Mouse (Mus musculus): ENCODE results near the gene Dmd.

Dmd gene

DNA sequence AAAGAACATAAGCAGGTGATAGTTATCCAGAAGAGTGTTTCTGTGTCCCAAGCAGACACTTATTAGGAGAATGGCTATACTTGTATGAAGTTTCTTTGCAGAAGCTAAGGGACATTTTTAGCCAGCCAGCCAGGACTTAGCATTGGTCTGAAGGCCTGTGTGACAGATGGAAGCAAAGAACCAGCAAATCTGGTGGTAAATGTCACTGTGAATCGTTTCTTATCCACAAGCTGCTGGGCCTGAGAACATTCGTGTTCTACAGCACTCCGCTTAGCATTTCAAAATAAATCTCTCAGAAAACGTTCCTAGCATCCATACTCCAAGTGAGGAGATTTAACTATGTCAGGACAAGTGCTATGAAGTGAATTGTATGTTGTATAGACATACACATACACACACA lies 1486.9 kb downstream of the Dmd start:
- DNase-seq: no peak

DNA sequence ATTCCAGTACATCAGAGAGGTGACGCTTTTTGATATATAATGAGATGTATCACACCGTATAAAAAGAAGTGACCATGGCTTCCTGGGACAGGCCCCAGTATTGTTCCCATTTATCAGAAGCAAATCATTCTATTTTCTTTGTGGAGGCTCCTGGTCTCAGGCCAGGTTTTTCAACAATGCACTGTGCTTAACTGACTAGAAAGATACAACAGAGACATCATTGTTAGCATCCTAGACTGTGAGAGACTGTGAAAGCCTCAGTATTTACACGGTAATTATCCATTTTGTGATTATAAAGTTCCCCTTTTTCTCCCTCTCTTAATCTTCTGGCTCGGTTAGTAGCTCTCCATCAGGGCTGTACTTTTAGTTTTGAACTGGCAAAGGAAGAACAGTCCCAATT lies 1487.9 kb downstream of the Dmd start:
- DNase-seq: no peak

DNA sequence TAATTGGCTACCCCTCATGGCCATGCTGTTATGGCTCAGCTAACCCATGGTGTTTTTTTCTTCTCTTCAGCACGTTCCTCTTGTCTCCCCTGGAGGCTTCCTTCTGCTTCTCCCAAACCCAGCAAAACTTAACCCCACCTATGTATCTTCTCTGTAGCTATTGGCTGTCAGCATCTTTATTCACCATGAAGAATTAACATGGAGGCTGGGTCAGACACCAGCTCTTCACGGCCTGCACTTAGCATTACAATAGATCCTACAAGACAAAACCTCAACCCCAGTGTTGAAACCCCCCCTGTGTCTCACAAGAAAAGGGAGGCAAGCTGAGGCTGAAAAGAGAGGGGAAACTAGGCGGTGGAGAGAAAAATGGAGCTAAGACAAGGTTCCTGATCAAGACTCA lies 1494.3 kb downstream of the Dmd start:
- no peak for DNase-seq

DNA sequence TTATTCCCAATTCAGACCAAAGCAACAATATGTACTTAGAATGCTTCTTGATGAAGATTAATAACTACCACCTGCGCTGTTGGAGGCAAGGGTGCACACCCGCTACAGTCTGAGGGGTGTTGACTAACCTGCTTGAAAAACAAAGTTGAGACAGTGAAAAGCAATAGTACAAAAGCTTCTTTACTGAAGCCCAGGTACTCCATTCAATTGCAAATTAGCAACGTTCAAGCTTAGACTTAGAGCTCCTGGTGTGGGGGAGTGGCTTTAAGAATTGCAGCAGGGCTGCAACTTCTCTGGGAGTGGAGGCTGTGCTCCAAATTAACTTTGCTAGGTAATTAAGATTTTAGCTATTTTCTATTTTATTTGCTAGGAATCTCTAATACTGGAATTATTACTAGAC lies 1495.3 kb downstream of the Dmd start:
- no peak for DNase-seq

DNA sequence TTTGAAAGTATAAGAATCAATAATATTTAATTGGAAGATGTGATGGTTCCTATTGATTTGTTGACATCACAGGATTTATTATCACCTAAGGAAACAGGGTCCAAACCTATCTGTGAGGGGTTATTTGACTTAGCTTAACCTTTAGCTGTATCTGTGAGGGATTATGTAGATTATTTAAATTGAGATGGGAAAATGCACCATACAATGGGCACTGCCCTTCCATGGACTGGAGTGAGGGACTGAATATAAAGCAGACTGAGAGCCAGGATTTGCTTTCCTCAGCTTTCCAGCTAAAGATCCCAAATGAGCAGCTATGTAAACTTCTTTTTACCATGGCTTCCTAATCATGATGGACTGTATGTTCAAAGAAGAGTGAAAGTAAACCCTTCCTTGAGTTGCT lies 1496.0 kb downstream of the Dmd start:
- DNase-seq: no peak

DNA sequence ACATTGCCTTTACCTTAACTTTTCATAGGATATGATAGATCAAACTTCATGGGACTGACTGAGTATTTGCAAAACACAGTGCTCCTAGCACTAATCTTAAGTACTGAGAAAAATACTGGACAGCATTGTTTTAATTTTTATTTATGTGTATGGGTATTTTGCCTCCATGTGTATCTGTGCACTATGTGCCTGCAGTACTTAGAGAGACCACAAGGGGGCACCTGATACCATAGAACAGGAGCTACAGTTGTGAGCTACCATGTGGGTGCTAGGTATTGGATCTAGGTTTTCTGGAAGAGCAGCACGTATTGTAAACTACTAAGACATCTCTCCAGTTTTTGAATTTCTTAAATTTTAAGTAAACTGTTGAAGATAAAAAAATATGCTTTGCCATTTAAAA lies 1505.8 kb downstream of the Dmd start:
- peak in 1 of 2 experiments; percentile 3 for DNase-seq

DNA sequence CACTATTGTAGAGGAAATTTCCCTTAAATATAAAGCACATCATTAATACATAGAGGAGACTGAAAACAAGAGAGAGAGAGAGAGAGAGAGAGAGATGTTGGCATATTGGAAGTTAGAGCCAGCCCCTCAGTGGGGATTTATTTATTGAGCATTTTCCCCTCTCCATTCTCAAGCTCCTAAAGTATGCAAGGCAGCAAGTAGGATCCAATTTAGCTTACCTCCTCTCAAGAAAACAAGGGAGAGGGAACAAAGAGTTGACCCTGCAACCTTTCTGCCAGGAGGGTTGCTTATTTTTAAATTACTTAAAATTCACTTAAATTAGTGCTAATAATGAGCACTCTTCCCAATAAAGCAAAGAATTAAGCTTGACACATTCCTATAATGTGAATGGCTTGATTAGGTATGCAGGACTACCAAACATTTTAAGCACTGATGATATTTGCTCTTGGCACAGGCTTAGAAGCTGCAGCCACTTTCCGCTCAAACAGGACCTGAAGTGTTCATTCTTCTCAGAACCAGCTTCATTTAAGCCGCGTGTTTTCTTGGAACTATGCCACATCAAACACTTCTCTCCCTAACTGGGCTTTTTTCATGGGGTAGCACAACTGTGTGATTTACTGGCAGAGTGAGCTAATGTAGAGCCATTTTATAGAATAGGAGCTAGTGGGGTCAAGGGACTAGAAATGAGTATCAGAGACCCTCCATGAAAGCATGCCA lies 1566.1 kb downstream of the Dmd start:
- no peak for DNase-seq

DNA sequence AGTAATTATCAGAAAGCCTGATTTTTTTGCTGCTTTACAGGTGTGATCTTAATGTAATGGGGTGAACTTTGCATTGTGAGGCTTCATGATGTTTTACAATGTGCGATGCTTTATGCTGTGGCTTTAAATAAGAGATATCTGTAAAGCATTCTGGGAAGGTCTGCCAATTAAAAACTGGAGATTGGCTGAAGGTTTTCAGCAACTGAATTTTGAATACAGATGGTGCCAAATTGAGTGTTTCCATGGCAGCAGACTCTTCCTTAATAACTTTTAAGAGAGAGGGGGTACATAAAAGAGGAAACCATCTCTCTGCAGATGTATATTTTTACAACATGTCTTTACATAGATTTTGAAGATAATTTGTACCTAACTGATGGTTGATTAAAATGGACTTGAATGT lies 1603.3 kb downstream of the Dmd start:
- DNase-seq: no peak

DNA sequence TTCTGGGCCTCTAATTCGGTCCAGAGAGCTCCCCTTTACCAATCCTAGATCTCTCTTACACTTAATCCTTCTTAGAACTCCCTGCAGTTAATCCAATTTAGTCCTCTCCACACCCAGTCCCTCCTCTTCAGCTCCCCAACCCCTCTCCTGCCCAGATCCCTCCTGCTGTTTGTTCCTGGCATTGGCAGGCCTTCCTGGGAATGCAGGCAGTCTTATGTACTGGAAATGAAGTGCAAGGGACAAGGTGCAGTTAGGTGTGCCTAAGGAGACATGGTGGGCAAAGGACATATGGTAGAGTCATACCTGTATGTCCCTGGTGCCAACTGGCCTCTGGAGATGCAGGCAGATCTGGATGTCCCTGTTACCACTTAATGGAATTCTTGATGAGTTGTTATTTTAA lies 1604.8 kb downstream of the Dmd start:
- DNase-seq: no peak

DNA sequence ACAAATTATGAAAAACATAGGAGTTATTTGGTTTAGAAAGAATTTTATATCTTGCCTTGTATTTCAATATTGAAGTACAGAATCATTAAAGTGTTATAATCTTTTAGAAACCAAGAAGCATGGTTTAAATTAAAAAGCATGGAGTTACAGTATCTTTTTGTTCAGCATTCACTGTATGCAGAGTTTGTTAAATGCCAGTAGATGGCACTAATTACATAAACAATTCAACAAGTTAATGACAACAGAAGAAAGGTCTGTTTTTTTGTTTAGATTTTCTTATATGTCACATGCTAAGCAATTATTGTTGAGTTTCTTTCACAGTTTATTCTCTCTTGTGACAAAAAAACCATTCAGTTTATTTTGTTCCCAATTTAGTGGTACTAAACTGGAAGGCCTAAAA lies 1649.8 kb downstream of the Dmd start:
- no peak for DNase-seq

DNA sequence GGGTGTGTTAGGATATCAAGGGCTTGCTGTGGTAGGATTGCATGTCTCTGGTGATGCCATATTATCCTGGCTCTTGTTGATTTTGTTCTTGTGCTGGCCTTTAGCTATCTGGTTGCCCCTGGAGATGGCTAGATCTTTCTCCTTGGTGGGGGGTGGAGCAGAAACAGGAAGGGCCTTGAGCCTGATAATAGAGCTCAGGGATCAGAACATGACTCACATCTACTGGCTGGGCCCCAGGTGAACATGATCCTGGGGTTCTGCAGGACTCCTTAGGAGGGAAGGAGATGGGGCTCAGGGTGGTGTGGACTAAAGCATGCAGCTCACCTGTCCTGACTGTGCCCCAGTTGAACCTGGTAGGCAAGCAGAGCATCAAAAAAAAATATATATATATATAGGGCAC lies 1691.8 kb downstream of the Dmd start:
- DNase-seq: no peak

DNA sequence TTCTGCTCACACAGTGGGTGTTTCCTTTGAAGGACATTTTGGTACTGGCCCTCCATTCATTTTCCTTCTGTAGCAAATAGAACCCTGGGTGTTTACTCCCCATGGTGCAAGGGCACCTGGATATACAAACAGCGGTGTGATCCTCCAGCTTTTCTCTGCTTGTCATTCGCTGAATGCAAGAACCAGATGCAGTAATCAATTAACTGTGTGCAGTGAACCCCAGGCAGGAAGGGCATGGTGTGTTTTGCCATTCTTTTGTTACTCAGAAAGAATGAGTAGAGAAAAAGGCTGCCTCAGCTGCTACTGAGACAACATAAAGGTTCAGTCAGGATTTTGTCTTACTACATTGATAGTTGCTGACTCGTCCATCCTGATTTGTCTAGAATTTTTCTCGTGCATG lies 1799.0 kb downstream of the Dmd start:
- DNase-seq: no peak

DNA sequence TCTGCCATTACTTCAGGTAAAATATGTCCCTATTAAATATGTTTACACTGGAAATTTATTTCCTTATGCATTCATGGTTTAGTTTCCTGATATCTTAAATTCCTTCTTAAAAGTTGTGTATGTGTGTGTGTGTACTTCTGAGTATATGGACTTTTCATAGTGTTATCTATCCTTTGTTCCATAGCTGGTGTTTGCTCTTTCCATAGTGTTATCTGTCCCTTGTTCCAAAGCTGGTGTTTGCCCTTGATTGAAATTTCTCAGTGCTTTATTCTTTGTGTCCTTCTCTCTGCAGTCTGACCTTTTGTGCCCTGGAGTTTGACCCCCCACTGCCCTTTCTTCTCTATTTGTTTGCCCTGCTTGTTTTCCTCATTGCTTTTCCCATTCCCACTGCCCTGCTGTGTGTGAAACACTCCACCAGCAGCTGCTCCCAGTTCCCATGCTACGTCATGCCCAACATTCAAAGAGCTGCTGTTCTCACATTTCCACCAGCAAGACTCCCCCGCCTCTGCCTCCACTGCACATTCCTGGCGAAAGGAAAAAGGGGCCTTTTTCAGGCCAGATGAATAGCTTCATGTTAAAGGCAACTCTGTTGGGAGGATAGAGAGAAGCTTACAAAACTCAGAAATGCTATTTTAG lies 1911.5 kb downstream of the Dmd start:
- DNase-seq: no peak

DNA sequence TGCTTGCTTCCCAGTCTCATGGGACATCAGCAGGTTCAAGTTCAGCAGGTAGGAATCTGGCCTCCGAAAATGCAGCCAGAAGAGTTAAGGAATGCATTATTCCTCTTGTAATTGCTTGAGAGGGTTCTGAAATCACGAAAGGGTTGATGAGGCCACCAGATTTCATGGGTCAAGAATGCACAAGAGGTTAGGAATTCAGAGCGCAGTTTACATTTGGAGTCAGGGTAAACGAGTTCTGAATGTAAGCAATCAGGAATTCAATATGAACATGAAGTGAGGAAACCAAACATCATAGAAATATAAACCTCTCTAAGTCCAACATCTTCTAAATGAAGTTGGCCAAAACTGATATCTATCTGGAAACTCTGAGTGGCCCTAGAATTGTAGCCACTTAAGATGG lies 1924.4 kb downstream of the Dmd start:
- DNase-seq: no peak

DNA sequence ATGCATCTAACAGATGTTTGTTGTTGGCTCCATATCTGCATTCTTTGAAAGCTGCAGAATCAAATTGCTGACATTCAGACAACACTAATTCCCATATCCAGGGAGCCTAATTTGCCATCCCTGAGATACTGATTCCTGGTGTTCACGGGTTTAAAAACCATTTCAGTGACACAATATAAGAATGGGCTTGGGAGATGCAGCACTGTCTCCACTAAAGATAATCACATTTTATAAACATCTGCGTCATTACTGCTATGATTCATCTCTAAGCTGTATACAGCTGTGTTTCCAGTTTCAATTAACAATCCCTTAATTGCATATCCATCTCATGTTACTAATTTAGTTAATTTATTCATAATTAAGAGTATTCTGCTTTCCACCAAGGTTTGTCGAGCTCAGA lies 1929.5 kb downstream of the Dmd start:
- DNase-seq: no peak

DNA sequence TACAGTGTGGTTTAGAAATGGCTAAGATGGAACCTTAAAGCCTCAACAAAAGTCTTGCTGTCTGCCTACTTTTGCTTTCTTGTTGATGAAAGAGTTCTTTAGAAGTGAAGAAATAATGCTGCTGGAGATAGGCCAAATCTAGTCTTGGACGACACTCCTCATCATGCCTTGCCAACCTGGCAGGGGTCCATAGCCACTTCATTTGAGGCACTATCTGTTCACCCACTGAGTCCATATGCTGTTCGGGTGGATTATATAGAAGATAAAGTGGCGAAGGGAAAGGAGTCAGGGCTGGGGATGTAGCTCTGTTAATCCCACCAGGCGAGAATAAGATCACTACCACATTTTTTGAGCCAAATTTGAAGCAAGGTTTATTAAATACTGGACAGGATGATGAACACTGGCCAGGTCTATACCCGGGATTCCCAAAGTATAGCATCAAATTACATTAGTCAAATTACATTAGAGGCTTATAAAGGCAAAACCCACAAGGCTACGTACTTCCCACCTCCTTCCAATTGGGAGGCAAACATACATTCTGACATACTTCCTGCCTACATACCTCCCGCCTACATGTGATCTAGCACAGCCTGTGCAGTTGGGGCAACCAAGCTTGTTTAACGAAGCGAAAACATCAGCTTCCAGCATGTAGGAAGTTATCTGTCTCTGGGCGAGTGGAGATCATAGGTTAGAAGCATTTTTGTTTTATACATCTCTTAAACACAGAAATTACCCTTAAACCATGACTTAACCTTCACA lies 1984.2 kb downstream of the Dmd start:
- DNase-seq: no peak

DNA sequence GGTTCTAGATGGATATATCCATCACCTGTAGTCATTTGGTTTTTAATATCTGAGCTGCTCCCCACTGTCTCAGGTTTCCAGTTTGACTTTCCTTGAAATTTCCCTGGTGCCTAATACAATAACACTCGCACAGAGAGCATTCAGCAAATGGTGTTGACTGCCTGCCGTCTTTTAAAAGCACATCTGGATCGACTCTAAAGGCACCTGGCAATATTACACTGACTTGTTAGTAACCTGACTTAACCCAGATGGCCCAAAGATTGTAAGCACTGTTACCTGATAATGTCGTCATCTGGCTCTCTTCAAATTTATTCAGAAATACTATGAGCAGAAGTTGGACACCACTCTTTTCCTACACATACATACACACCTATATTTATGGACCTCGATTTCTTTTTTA lies 2011.9 kb downstream of the Dmd start:
- no peak for DNase-seq

DNA sequence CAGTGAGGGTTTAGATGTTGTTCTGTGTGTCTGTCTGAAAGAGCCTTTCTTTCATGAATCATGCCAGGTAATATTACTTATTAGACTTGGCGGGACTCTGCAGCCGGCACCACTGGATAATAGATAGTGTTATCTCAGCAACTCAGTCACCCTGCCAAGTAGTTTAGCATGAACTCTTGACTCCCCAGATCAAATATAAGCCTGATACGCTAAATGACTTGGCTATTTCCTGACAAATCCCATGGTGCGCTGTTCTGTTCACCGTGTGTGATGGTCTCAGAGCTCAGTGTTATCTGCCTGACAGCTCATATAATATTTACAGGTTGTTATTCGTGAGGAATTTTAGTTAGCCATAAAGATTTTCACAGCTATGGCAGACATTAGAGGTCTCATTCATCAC lies 2012.3 kb downstream of the Dmd start:
- no peak for DNase-seq

DNA sequence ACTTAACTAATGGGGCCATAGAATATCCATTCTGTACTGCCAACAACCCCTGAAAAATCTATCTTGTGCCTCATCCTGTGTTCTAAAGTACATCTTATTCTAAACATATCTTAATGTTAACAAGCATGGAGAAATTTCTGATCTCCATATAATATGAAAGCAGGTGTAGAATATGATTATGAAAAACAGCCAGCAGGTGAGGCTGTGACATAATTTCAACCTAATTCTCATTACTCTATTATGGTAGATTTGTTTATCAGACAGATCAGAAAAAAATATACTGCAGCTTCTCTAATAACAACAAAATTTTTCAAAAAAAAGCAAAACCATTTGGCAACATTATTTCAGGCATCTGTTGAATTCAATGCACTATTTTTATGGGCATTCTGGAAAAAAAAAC lies 2059.6 kb downstream of the Dmd start:
- no peak for DNase-seq

DNA sequence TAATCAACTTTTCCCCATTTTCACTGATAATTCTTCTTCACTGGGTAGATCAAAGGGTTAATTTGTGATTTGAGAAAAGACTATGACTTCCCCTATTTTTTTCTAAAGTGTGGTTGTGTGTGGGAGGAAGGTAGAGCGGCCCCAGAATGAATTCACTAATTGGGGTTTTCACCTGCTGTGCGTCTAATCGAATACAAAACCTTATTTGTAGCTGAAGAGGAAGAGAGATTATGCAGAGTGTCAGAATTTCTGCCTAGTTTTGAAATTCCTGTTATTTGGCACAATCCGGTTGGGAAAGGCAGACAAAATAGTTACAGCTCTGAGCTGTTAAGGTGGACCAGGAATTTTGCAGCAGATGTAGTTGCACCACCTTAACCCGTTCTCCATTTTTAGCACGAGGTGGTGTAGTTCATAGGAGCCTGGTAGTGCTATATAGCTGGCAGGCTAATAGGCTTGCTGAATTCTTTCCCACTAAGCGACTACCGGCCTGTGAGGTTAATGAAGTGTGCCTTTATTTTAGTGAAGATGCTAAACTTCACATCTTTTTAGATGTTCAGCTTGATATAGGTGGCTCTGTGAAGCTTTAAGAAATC lies 2092.9 kb downstream of the Dmd start:
- no peak for DNase-seq

DNA sequence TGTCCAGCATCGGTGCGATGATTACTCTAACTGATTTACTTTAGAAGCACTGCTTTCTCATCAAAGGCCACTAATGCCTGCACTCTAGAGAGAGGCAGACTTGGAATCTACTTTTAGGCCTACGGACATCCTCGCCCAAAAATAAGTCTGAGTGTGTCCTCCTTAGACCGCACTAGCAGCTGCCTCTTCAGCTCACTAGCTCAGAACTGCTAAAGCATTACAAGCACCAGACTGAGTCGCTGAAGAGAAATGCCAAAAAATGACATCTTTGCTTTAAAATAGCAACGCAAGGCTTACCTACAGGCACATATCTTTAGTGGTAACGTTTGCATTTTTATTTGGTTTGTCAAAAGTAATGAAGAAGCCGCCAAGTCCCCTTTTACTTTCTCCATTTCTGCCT lies 2098.0 kb downstream of the Dmd start:
- DNase-seq: no peak

DNA sequence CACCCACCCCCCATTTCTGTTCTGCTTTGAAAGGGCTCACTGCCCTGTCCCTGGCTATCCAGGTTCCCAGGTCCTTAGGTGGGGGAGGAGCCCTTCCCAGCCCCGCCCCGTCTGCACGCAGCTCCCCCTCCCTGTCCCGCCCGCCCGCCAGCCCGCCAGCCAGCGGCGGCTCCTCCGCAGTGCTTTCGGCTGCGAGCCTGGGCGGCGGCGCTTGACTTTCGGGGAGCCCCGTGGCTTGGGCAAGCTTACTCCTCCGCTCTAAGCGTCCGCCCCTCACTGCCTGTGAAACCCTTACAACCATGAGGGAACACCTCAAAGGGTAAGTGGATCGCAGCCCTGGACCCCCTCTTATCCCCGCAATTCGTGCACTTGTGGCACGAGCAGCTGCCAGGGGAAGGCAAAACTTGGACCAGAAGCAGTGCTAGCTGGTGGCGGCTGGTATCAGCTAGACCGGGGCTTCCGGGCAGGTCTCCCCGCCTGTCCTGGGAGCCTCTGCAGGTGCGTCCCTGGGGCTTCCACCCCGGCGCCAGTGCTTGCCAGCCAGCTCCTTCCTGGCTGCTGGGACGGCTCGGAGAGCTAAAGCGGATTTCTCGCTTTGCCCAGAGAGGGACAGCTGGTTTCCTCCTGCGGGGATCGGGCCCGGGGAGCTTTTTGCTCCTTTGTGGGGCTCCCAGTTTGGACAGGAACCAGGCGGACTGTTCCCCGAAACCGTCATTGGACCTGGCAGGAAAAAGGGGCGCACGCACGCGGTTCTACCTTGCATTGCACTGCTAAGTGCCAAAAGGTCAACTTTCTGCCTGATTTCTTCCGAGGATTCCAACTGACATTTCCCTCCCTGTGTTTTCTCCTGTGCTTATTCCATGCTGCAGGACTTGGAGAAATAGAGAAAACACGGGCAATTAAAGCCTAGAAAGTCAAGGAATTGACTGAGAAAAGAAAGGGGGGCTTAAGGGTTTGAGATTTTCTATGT lies 2099.8 kb downstream of the Dmd start:
- DNase-seq: peak; percentile 3 to 4

DNA sequence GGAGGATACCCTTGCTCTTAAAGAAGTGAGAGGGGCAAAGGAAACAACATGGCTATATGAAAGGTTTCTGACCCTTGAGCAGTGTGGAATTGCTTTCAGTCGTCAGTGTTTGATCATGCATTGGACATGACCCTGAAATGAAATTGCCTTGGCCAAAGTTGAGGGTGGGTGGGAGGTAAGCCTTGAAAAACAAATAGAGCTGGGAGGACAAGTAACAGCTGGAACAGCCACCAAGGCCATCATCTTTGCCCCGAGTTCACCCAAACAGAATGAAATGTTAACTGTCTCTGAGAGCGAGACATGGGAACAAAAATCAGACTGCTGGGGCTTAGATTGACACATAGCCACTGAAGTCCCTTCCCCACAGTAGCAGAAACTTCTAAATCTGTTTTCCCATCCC lies 2100.9 kb downstream of the Dmd start:
- no peak for DNase-seq

All from thymus, adult 18-20 months (tissue).